Comparison of ENCODE assay signal across 8 mouse cellular contexts in genomic region chr11:88233528-88234427, GRCm38 (mm10). TPM values are rescaled to one million over a fixed set of nuclear protein-coding genes. Genes with fewer than 3 reads are reported as not detected.
DNase-seq lines count a peak whose midpoint lies in the region; ATAC-seq and TF ChIP-seq lines count a peak whose summit lies in the region.

No protein-coding gene starts in this region.

- no peak for TF ChIP-seq POLR2A in MEL (IDR thresholded peaks at IDR 0.05; ENCODE audit: control insufficient read depth in 1 of 2, insufficient read depth in 1 of 2, low read depth in 1 of 2, low read length in 2 of 2, poor library complexity in 1 of 2)

- H3K9me3 ChIP-seq in MEL (replicated peaks; ENCODE audit: insufficient read depth, low read length): no peaks in the 10 kb centered on the region
- no peaks in the 10 kb centered on the region for H3K9me3 ChIP-seq in hindbrain, postnatal 0 days (ENCODE audit: low read length)

- H3K27ac ChIP-seq in MEL (ENCODE audit: control insufficient read depth, low read depth, low read length): peak overlapping the region; percentile 18
- peak overlapping the region; percentile 54; the same call in 1 of the 2 replicates for H3K27ac ChIP-seq in hindbrain, postnatal 0 days

- H3K4me1 ChIP-seq in MEL (ENCODE audit: control insufficient read depth in 1 of 2, insufficient read depth in 2 of 2, low read length in 2 of 2): peaks cover 9 to 31% of the 10 kb centered on the region in 2 experiments; a peak in 3 of 4 replicates
- no peaks in the 10 kb centered on the region for H3K4me1 ChIP-seq in hindbrain, postnatal 0 days (ENCODE audit: insufficient read depth, low read length)

- no peaks in the 10 kb centered on the region for H3K79me2 ChIP-seq in MEL (ENCODE audit: control insufficient read depth, insufficient read depth, low read length, poor library complexity)

- peak overlapping the region; percentile 6; the same call in 1 of the 2 replicates for H3K9ac ChIP-seq in MEL (ENCODE audit: control insufficient read depth, low read depth, low read length, poor library complexity, severe bottlenecking)
- no peak overlapping the region for H3K9ac ChIP-seq in hindbrain, postnatal 0 days (replicated peaks; ENCODE audit: low read length)

- H3K4me3 ChIP-seq in MEL (ENCODE audit: control insufficient read depth in 1 of 2, insufficient read depth in 1 of 2, low read depth in 2 of 2, low read length in 2 of 2): no peak overlapping the region
- H3K4me3 ChIP-seq in hindbrain, postnatal 0 days (ENCODE audit: low read length): no peak overlapping the region

- ATAC-seq in hindbrain, postnatal 0 days: peak; percentile 25; the same call in 1 of the 2 replicates

- TF ChIP-seq CTCF in MEL (IDR thresholded peaks at IDR 0.05 in 2 of 3, conservative IDR thresholded peaks at IDR 0.05 in 1 of 3; ENCODE audit: control insufficient read depth in 1 of 3, insufficient read depth in 1 of 3, low read depth in 2 of 3, low read length in 3 of 3, poor library complexity in 1 of 3, severe bottlenecking in 1 of 3): no peak
- TF ChIP-seq CTCF in hindbrain, postnatal 0 days (IDR thresholded peaks at IDR 0.05; ENCODE audit: low read depth): no peak

- peak; percentile 73 to 76 for TF ChIP-seq EP300 in MEL (IDR thresholded peaks at IDR 0.05; ENCODE audit: low read depth in 1 of 2, low read length in 2 of 2)

- DNase-seq in MEL (ENCODE audit: low read depth, low spot score): peak; percentile 74
- peak; percentile 49 for DNase-seq in brain, adult 2 months (ENCODE audit: low read depth, low spot score)
- peak; percentile 73 for DNase-seq in hindbrain, postnatal 0 days (ENCODE audit: low spot score)
- peak; percentile 51 for DNase-seq in lung, postnatal 10 days
- peak; percentile 52 for DNase-seq in skeletal muscle tissue, adult 2 months (ENCODE audit: low read depth, low spot score)
- DNase-seq in urinary bladder, postnatal 36 days (ENCODE audit: low spot score in 2 of 2): no peak
- no peak for DNase-seq in ovary, postnatal 10 days (ENCODE audit: low spot score)
- no peak for DNase-seq in layer of hippocampus, adult 9-11 months

- no peak for TF ChIP-seq RAD21 in MEL (IDR thresholded peaks at IDR 0.05; ENCODE audit: low read depth, low read length)

- no peaks in the 10 kb centered on the region for H3K27me3 ChIP-seq in MEL (ENCODE audit: control insufficient read depth in 1 of 2, insufficient read depth in 2 of 2, low read length in 2 of 2)
- H3K27me3 ChIP-seq in hindbrain, postnatal 0 days (ENCODE audit: insufficient read depth, low read length): no peaks in the 10 kb centered on the region

- H3K4me2 ChIP-seq in hindbrain, postnatal 0 days (ENCODE audit: low read depth, low read length): no peak overlapping the region

- peaks cover 0 to 22% of the 10 kb centered on the region in 2 experiments; a peak in 2 of 4 replicates for H3K36me3 ChIP-seq in MEL (ENCODE audit: control insufficient read depth in 1 of 2, insufficient read depth in 2 of 2, low read length in 2 of 2)
- no peaks in the 10 kb centered on the region for H3K36me3 ChIP-seq in hindbrain, postnatal 0 days (ENCODE audit: insufficient read depth, low read length)

- WGBS in hindbrain, postnatal 0 days: 26% methylated on average over 17 of the region's 17 CpGs

TF ChIP-seq in MEL, 35 proteins besides CTCF, POLR2A, EP300 and RAD21:
- peak; percentile 63 for TF ChIP-seq ETS1 (IDR thresholded peaks at IDR 0.05; ENCODE audit: low read depth, low read length)
- peak; percentile 74 for TF ChIP-seq GATA1 (IDR thresholded peaks at IDR 0.05; ENCODE audit: low read depth, low read length)
- TF ChIP-seq RCOR1 (IDR thresholded peaks at IDR 0.05; ENCODE audit: low read depth, low read length): peak; percentile 88
- TF ChIP-seq MXI1 (IDR thresholded peaks at IDR 0.05; ENCODE audit: low read depth, low read length): 0 out of 2 replicates have a peak, but pooled peaks have one; percentile 46
- TF ChIP-seq E2F4 (IDR thresholded peaks at IDR 0.05; ENCODE audit: borderline replicate concordance, low read depth, low read length): no peak
- TF ChIP-seq TCF12 (IDR thresholded peaks at IDR 0.05; ENCODE audit: low read depth, low read length): peak; percentile 82
- TF ChIP-seq UBTF (IDR thresholded peaks at IDR 0.05; ENCODE audit: borderline replicate concordance, insufficient read depth, low read depth, low read length): no peak
- TF ChIP-seq BHLHE40 (IDR thresholded peaks at IDR 0.05; ENCODE audit: borderline replicate concordance, low read depth, low read length): 0 out of 2 replicates have a peak, but pooled peaks have one; percentile 44
- TF ChIP-seq TAL1 (IDR thresholded peaks at IDR 0.05; ENCODE audit: low read length): peak; percentile 49
- TF ChIP-seq MEF2A (IDR thresholded peaks at IDR 0.05; ENCODE audit: extremely low read depth, insufficient replicate concordance, low read depth, low read length, poor library complexity, severe bottlenecking): peak; percentile 75; the same call in 1 of the 2 replicates

RNA-seq across cellular contexts. Expression of gene Mrps23, which starts 29.6 kb away (rescaled TPM):
- 362 and 381 TPM in 2 replicates for total RNA-seq in MEL (2012; rRNA removed)
- 100 to 1,000 TPM in 1 of 2 experiments, not detected in 1; 190 TPM for polyA plus RNA-seq in MEL (2012; ENCODE audit: insufficient read depth in 1 of 2, insufficient read length in 2 of 2, low read depth in 1 of 2, low replicate concordance in 2 of 2, missing spikeins in 1 of 2)
- 29.0 and 48.7 TPM in 2 replicates for total RNA-seq in hindbrain, postnatal 0 days (2014; rRNA removed)
- polyA plus RNA-seq in hindbrain, postnatal 0 days (2015; fragmentation: Nextera tagmentation; extraction: Ambion mirVana): 66.4 and 67.1 TPM in 2 replicates

Comparison
In these comparisons a context has a peak if more than half of its experiments do, and no peak if none do; other contexts are left out.
1. DNase-seq: peak in MEL (single experiment), brain, adult 2 months (single experiment), hindbrain, postnatal 0 days (single experiment), lung, postnatal 10 days (single experiment) and skeletal muscle tissue, adult 2 months (single experiment); none in urinary bladder, postnatal 36 days (0 of 2), ovary, postnatal 10 days (single experiment) and layer of hippocampus, adult 9-11 months (single experiment).